Mouse (Mus musculus): ENCODE results near the gene Dad1. TPM values are rescaled to one million over a fixed set of nuclear protein-coding genes. Genes with fewer than 3 reads are reported as not detected.

Dad1 gene
- polyA plus RNA-seq, 1 experiment = 130 TPM

GRCm38 (mm10) chr14:54211199-54211598 is 42.7 kb downstream of the Dad1 start:
- H3K4me1 ChIP-seq (ENCODE audit: control insufficient read depth, insufficient read depth, low read length) = no peaks in the 10 kb centered on the region
- no peak overlapping the region for H3K27ac ChIP-seq (ENCODE audit: insufficient read depth, low read depth, low read length)
- no peak overlapping the region for H3K4me3 ChIP-seq (ENCODE audit: insufficient read depth, low read length)
- TF ChIP-seq CTCF (IDR thresholded peaks at IDR 0.05; ENCODE audit: low read depth, low read length) (no peak), POLR2A (IDR thresholded peaks at IDR 0.05; ENCODE audit: borderline replicate concordance, low read depth, low read length) (no peak)

GRCm38 (mm10) chr14:54210401-54210800 is 43.5 kb downstream of the Dad1 start:
- TF ChIP-seq CTCF (IDR thresholded peaks at IDR 0.05; ENCODE audit: low read depth, low read length) (no peak), POLR2A (IDR thresholded peaks at IDR 0.05; ENCODE audit: borderline replicate concordance, low read depth, low read length) (no peak)
- H3K4me3 ChIP-seq (ENCODE audit: insufficient read depth, low read length) = no peak overlapping the region
- no peak overlapping the region for H3K27ac ChIP-seq (ENCODE audit: insufficient read depth, low read depth, low read length)
- no peaks in the 10 kb centered on the region for H3K4me1 ChIP-seq (ENCODE audit: control insufficient read depth, insufficient read depth, low read length)

GRCm38 (mm10) chr14:54209932-54210331 is 44.0 kb downstream of the Dad1 start:
- H3K4me1 ChIP-seq (ENCODE audit: control insufficient read depth, insufficient read depth, low read length) = no peaks in the 10 kb centered on the region
- TF ChIP-seq CTCF (IDR thresholded peaks at IDR 0.05; ENCODE audit: low read depth, low read length) (no peak), POLR2A (IDR thresholded peaks at IDR 0.05; ENCODE audit: borderline replicate concordance, low read depth, low read length) (no peak)
- no peak overlapping the region for H3K27ac ChIP-seq (ENCODE audit: insufficient read depth, low read depth, low read length)
- no peak overlapping the region for H3K4me3 ChIP-seq (ENCODE audit: insufficient read depth, low read length)

- Histone ChIP-seq H3K4me1 (ENCODE audit: control insufficient read depth, insufficient read depth, low read length) (no peaks in the 10 kb centered on the region), H3K27ac (ENCODE audit: insufficient read depth, low read depth, low read length) (no peak overlapping the region), H3K4me3 (ENCODE audit: insufficient read depth, low read length) (no peak overlapping the region)
- TF ChIP-seq POLR2A (IDR thresholded peaks at IDR 0.05; ENCODE audit: borderline replicate concordance, low read depth, low read length) (no peak), CTCF (IDR thresholded peaks at IDR 0.05; ENCODE audit: low read depth, low read length) (no peak)
Measured at GRCm38 (mm10) chr14:54208741-54209140, 45.2 kb downstream of the Dad1 start.

- TF ChIP-seq CTCF (IDR thresholded peaks at IDR 0.05; ENCODE audit: low read depth, low read length) = no peak
- TF ChIP-seq POLR2A (IDR thresholded peaks at IDR 0.05; ENCODE audit: borderline replicate concordance, low read depth, low read length) = no peak
- Histone ChIP-seq H3K4me1 (ENCODE audit: control insufficient read depth, insufficient read depth, low read length) (no peaks in the 10 kb centered on the region), H3K27ac (ENCODE audit: insufficient read depth, low read depth, low read length) (no peak overlapping the region), H3K4me3 (ENCODE audit: insufficient read depth, low read length) (no peak overlapping the region)
Measured at GRCm38 (mm10) chr14:54207924-54208323, 46.0 kb downstream of the Dad1 start.

- H3K4me3 ChIP-seq (ENCODE audit: insufficient read depth, low read length) = no peak overlapping the region
- H3K27ac ChIP-seq (ENCODE audit: insufficient read depth, low read depth, low read length) = no peak overlapping the region
- TF ChIP-seq CTCF (IDR thresholded peaks at IDR 0.05; ENCODE audit: low read depth, low read length) (no peak), POLR2A (IDR thresholded peaks at IDR 0.05; ENCODE audit: borderline replicate concordance, low read depth, low read length) (no peak)
- H3K4me1 ChIP-seq (ENCODE audit: control insufficient read depth, insufficient read depth, low read length) = no peaks in the 10 kb centered on the region
Measured at GRCm38 (mm10) chr14:54206750-54207550, 47.0 kb downstream of the Dad1 start.

GRCm38 (mm10) chr14:54206309-54206708 is 47.6 kb downstream of the Dad1 start:
- H3K27ac ChIP-seq (ENCODE audit: insufficient read depth, low read depth, low read length) = no peak overlapping the region

GRCm38 (mm10) chr14:54205904-54206303 is 48.0 kb downstream of the Dad1 start:
- H3K4me1 ChIP-seq (ENCODE audit: control insufficient read depth, insufficient read depth, low read length) = no peaks in the 10 kb centered on the region
- TF ChIP-seq POLR2A (IDR thresholded peaks at IDR 0.05; ENCODE audit: borderline replicate concordance, low read depth, low read length) = no peak
- no peak for TF ChIP-seq CTCF (IDR thresholded peaks at IDR 0.05; ENCODE audit: low read depth, low read length)
- H3K27ac ChIP-seq (ENCODE audit: insufficient read depth, low read depth, low read length) = no peak overlapping the region
- H3K4me3 ChIP-seq (ENCODE audit: insufficient read depth, low read length) = no peak overlapping the region

More at GRCm38 (mm10) chr14:54206309-54206708, 47.6 kb downstream of the Dad1 start:
- Histone ChIP-seq H3K4me3 (ENCODE audit: insufficient read depth, low read length) (no peak overlapping the region), H3K4me1 (ENCODE audit: control insufficient read depth, insufficient read depth, low read length) (no peaks in the 10 kb centered on the region)
- TF ChIP-seq CTCF (IDR thresholded peaks at IDR 0.05; ENCODE audit: low read depth, low read length) (no peak), POLR2A (IDR thresholded peaks at IDR 0.05; ENCODE audit: borderline replicate concordance, low read depth, low read length) (no peak)

- Histone ChIP-seq H3K27ac (ENCODE audit: insufficient read depth, low read depth, low read length) (no peak overlapping the region), H3K4me1 (ENCODE audit: control insufficient read depth, insufficient read depth, low read length) (no peaks in the 10 kb centered on the region), H3K4me3 (ENCODE audit: insufficient read depth, low read length) (no peak overlapping the region)
- TF ChIP-seq POLR2A (IDR thresholded peaks at IDR 0.05; ENCODE audit: borderline replicate concordance, low read depth, low read length) = no peak
- no peak for TF ChIP-seq CTCF (IDR thresholded peaks at IDR 0.05; ENCODE audit: low read depth, low read length)
Measured at GRCm38 (mm10) chr14:54204786-54205185, 49.1 kb downstream of the Dad1 start.

- Histone ChIP-seq H3K4me1 (ENCODE audit: control insufficient read depth, insufficient read depth, low read length) (no peaks in the 10 kb centered on the region), H3K27ac (ENCODE audit: insufficient read depth, low read depth, low read length) (no peak overlapping the region), H3K4me3 (ENCODE audit: insufficient read depth, low read length) (no peak overlapping the region)
- TF ChIP-seq POLR2A (IDR thresholded peaks at IDR 0.05; ENCODE audit: borderline replicate concordance, low read depth, low read length) = no peak
- TF ChIP-seq CTCF (IDR thresholded peaks at IDR 0.05; ENCODE audit: low read depth, low read length) = no peak
Measured at GRCm38 (mm10) chr14:54204311-54204710, 49.6 kb downstream of the Dad1 start.

Data from bone marrow macrophage, adult 2 months (primary cell).